Comparison of ENCODE assay signal across 11 mouse cellular contexts in the genomic region with DNA sequence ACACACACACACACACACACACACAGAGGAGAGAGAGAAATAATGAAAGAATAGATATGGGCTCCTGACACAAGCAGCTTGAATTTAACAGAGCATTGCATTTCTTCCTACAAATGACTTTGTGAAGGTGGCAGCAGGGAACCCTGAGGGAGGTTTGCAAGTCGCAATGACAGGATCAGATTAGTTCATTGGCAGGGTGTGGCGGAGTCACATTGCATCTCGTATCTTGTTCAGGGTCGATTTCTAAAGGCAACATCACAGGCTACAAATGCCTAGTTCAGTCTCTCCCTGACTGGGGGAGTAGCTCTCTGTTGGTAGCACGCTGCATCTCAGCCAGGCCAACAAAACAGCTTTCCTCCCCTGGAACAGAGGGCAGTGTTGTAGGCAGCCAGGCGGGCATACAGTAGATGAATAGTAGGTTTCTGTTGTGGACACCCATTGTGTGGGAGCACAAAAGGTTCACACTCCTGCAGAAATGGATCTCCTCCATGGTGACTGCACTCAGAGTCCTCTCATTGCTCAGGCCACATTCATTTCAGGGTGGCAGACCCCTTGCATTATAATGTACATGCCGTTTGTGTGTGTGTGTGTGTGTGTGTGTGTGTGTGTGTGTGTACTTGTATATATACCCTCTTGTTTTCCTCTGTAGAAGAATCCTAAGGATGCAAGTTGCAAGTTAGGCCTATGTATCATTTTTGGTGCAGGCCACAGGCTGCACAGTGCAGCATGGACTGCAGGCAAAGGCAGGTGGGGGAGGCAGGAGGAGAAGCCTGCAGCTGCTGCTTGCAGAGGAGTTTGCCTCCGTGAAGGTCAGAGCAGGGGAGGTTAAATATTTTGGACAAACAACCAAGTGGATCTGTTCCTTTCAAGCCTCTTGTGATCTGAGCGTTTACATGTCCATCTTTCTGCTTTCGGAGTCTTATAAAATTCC. TPM values are rescaled to one million over a fixed set of nuclear protein-coding genes. Genes with fewer than 3 reads are reported as not detected.
DNase-seq lines count a peak whose midpoint lies in the region; ATAC-seq and TF ChIP-seq lines count a peak whose summit lies in the region.
"Had no signal": no experiment of that assay in that cellular context is flagged by ENCODE, and none has a peak within 500 bp of the region (broad histone marks: within the 10 kb centered on the region; RNA-seq: fewer than 3 reads in every experiment).

No protein-coding gene starts in this region.

- TF ChIP-seq CTCF in hindbrain, postnatal 0 days (IDR thresholded peaks at IDR 0.05; ENCODE audit: low read depth), result no peak

- no peaks in the 10 kb centered on the region for H3K27me3 ChIP-seq in hindbrain, postnatal 0 days (ENCODE audit: insufficient read depth, low read length)
- no peaks in the 10 kb centered on the region for H3K27me3 ChIP-seq in liver, embryonic 12.5 days (replicated peaks)
- H3K27me3 ChIP-seq: CH12.LX had no signal

- DNase-seq in heart, adult 11 months, result peak; percentile 90
- no peak for DNase-seq in heart, postnatal 25 days (ENCODE audit: low spot score)
- peak; percentile 42 for DNase-seq in retina, postnatal 1 day
- DNase-seq in retina, embryonic 14.5 days (ENCODE audit: low spot score), result no peak
- peak; percentile 29 for DNase-seq in hindbrain, postnatal 0 days (ENCODE audit: low spot score)
- DNase-seq in testis, postnatal 14 days (ENCODE audit: low spot score), result peak; percentile 76
- DNase-seq: right cerebral cortex, postnatal 25 days; thymus, adult 18-20 months had no signal

- peak overlapping the region; percentile 54; the same call in 1 of the 2 replicates for H3K27ac ChIP-seq in hindbrain, postnatal 0 days
- no peak overlapping the region for H3K27ac ChIP-seq in liver, embryonic 12.5 days

- intact Hi-C loops in heart, postnatal 25 days (cut with DNase I), result loop anchor here (5.0 kb wide), 1 partner anchor 33 kb away; no protein-coding TSS in a partner anchor

- no peaks in the 10 kb centered on the region for H3K36me3 ChIP-seq in hindbrain, postnatal 0 days (ENCODE audit: insufficient read depth, low read length)
- no peaks in the 10 kb centered on the region for H3K36me3 ChIP-seq in liver, embryonic 12.5 days

- H3K4me2 ChIP-seq in hindbrain, postnatal 0 days (ENCODE audit: low read depth, low read length), result no peak overlapping the region
- H3K4me2 ChIP-seq in liver, embryonic 12.5 days, result no peak overlapping the region

- no peak overlapping the region for H3K9ac ChIP-seq in hindbrain, postnatal 0 days (replicated peaks; ENCODE audit: low read length)
- no peak overlapping the region for H3K9ac ChIP-seq in liver, embryonic 12.5 days

- no peaks in the 10 kb centered on the region for H3K4me1 ChIP-seq in hindbrain, postnatal 0 days (ENCODE audit: insufficient read depth, low read length)
- H3K4me1 ChIP-seq in liver, embryonic 12.5 days, result no peaks in the 10 kb centered on the region

- 42% methylated on average over 10 of the region's 10 CpGs for WGBS in hindbrain, postnatal 0 days
- WGBS in liver, embryonic 12.5 days (ENCODE audit: insufficient replicate concordance), result 66% methylated on average over 10 of the region's 10 CpGs

- ATAC-seq in hindbrain, postnatal 0 days, result peak; percentile 75; the same call in 1 of the 2 replicates
- ATAC-seq in megakaryocyte progenitor cell, adult 5-6 weeks (replicated peaks; ENCODE audit: poor library complexity), result no peak
- ATAC-seq in liver, embryonic 12.5 days, result no peak

- no peaks in the 10 kb centered on the region for H3K9me3 ChIP-seq in hindbrain, postnatal 0 days (ENCODE audit: low read length)
- H3K9me3 ChIP-seq in liver, embryonic 12.5 days (replicated peaks), result no peaks in the 10 kb centered on the region

- no peak overlapping the region for H3K4me3 ChIP-seq in hindbrain, postnatal 0 days (ENCODE audit: low read length)
- H3K4me3 ChIP-seq in liver, embryonic 12.5 days, result no peak overlapping the region

RNA-seq across cellular contexts. Expression of gene Rab30, which starts 58.5 kb away (rescaled TPM):
- 10 to 100 TPM; 14.8 to 17.7 TPM for total RNA-seq in heart, postnatal 25 days (2021)
- 33.2 and 37.0 TPM in 2 replicates for total RNA-seq in hindbrain, postnatal 0 days (2014; rRNA removed)
- polyA plus RNA-seq in hindbrain, postnatal 0 days (2015; fragmentation: Nextera tagmentation; extraction: Ambion mirVana), result 17.8 and 21.8 TPM in 2 replicates
- total RNA-seq in megakaryocyte progenitor cell, adult 5-6 weeks (2015), result 0.81 and 0.90 TPM in 2 replicates
- total RNA-seq in megakaryocyte progenitor cell, adult 5-6 weeks (2017), result 0.08 and 0.41 TPM in 2 replicates
- polyA plus RNA-seq in liver, embryonic 12.5 days (2016; fragmentation: Nextera tagmentation; extraction: Ambion mirVana), result 6.2 and 7.9 TPM in 2 replicates

Comparison
In these comparisons a context has a peak if more than half of its experiments do, and no peak if none do; other contexts are left out.
1. DNase-seq: peak in heart, adult 11 months (single experiment), retina, postnatal 1 day (single experiment), hindbrain, postnatal 0 days (single experiment) and testis, postnatal 14 days (single experiment); none in heart, postnatal 25 days (single experiment) and retina, embryonic 14.5 days (single experiment).
2. RNA of gene Rab30, which starts 58.5 kb away (total RNA-seq): 33.2 to 37.0 TPM in hindbrain, postnatal 0 days and 14.8 to 17.7 TPM in heart, postnatal 25 days; 0.08 to 0.90 TPM in megakaryocyte progenitor cell, adult 5-6 weeks; every median in the first group is over 4 times any median in the second.